Mouse (Mus musculus) stomach, embryonic 14.5 days (tissue): ENCODE results near the gene Klk9. TPM values are rescaled to one million over a fixed set of nuclear protein-coding genes. Genes with fewer than 3 reads are reported as not detected.

Experiments used
- ATAC-seq: fragments of 200-750 bp; cut with Nextera tagmentation; 2 replicates; pipeline ENCODE4 v1.8.0; 2017; ENCODE audit warnings: low read depth, moderate TSS enrichment; ENCODE audit not compliant: insufficient number of reproducible peaks, insufficient read depth, low FRiP score
- H3K27ac ChIP-seq: fragments of 300-500 bp; sonication (generic); 2 replicates; pipeline ENCODE4 v1.5.1; 2014; ENCODE audit warnings: mild to moderate bottlenecking, low read length, moderate library complexity, mixed read lengths
- H3K27me3 ChIP-seq: fragments of 300-500 bp; sonication (generic); 2 replicates; pipeline ENCODE4 v1.6.1; 2014; ENCODE audit warnings: low read length, control low read depth, mixed read lengths; ENCODE audit not compliant: control insufficient read depth, insufficient read depth
- H3K36me3 ChIP-seq: fragments of 300-500 bp; sonication (generic); 2 replicates; pipeline ENCODE4 v1.6.1; 2014; ENCODE audit warnings: mild to moderate bottlenecking, control low read depth, low read length, moderate library complexity, mixed read lengths; ENCODE audit not compliant: control insufficient read depth, insufficient read depth
- H3K4me1 ChIP-seq: fragments of 300-500 bp; sonication (generic); 2 replicates; pipeline ENCODE4 v1.6.1; 2014; ENCODE audit warnings: low read length, control low read depth, mixed read lengths; ENCODE audit not compliant: control insufficient read depth, insufficient read depth
- H3K4me2 ChIP-seq: fragments of 300-500 bp; sonication (generic); replicated peaks from 2 replicates; pipeline ENCODE4 v1.6.1; 2014; ENCODE audit warnings: low read depth, low read length, control low read depth
- H3K4me3 ChIP-seq: fragments of 300-500 bp; sonication (generic); 2 replicates; pipeline ENCODE4 v1.5.1; 2014; ENCODE audit warnings: low read depth, low read length, control low read depth
- H3K9ac ChIP-seq: fragments of 300-500 bp; sonication (generic); replicated peaks from 2 replicates; pipeline ENCODE4 v1.6.1; 2014; ENCODE audit warnings: low read depth, mild to moderate bottlenecking, control low read depth, low read length, moderate library complexity, mixed read lengths
- H3K9me3 ChIP-seq: fragments of 300-500 bp; sonication (generic); 2 replicates; pipeline ENCODE4 v1.6.1; 2016; ENCODE audit warnings: low read depth, low read length, control low read depth; ENCODE audit not compliant: control insufficient read depth
- WGBS: fragments of 180-500 bp; shearing (Covaris S2); extraction: QIAGEN DNeasy Blood & Tissue Kit; methylation state at CpG from one replicate; pipeline ENCODE4 v1.1.7; 2014; 5-methylcytosine and 5-hydroxymethylcytosine counted together
- polyA plus RNA-seq: library from polyadenylated mRNA; unstranded; fragments of >200 nt; fragmentation: Nextera tagmentation; extraction: Ambion mirVana; gene quantifications from 2 replicates; pipeline ENCODE4 v1.2.1, GENCODE M21; 2014

Gene Klk9
- polyA plus RNA-seq, 1 experiment from 2014 or later, result not detected

- Histone ChIP-seq H3K27me3 (0 out of 2 replicates have a peak, but pooled peaks cover 3% of the 10 kb centered on the region), H3K4me2 (no peak overlapping the region), H3K4me3 (no peak overlapping the region), H3K27ac (no peak overlapping the region), H3K4me1 (peaks cover 4% of the 10 kb centered on the region; the same call in 1 of the 2 replicates), H3K9me3 (no peaks in the 10 kb centered on the region), H3K36me3 (no peaks in the 10 kb centered on the region), H3K9ac (no peak overlapping the region)
- no peak for ATAC-seq
- WGBS, result 76% methylated on average over 7 of the region's 7 CpGs
Observed at GRCm38 (mm10) chr7:43799876-43800275, 8.2 kb downstream of the Klk9 start.

GRCm38 (mm10) chr7:43810994-43811393 lies 19.3 kb downstream of the Klk9 start, which contains the start of gene Klk7:
TSS of gene Klk7 (plus strand) at chr7:43811294.
- ATAC-seq, result no peak
- Histone ChIP-seq H3K4me3 (no peak within 1 kb of the TSS), H3K9ac (no peak within 1 kb of the TSS), H3K27ac (no peak within 1 kb of the TSS), H3K4me1 (no peaks in the 10 kb centered on the region), H3K27me3 (no peaks in the 10 kb centered on the region), H3K4me2 (no peak within 1 kb of the TSS), H3K36me3 (no peaks in the 10 kb centered on the region), H3K9me3 (no peaks in the 10 kb centered on the region)
- 42% methylated on average over 5 of the region's 5 CpGs for WGBS

- H3K36me3 ChIP-seq, result no peaks in the 10 kb centered on the region
- H3K4me3 ChIP-seq, result no peak overlapping the region
- 89% methylated on average over 7 of the region's 7 CpGs for WGBS
- no peaks in the 10 kb centered on the region for H3K9me3 ChIP-seq
- no peak overlapping the region for H3K9ac ChIP-seq
- H3K4me1 ChIP-seq, result no peaks in the 10 kb centered on the region
- no peaks in the 10 kb centered on the region for H3K27me3 ChIP-seq
- no peak for ATAC-seq
- H3K4me2 ChIP-seq, result no peak overlapping the region
- no peak overlapping the region for H3K27ac ChIP-seq
Observed at GRCm38 (mm10) chr7:43815211-43815610, 23.5 kb downstream of the Klk9 start.

GRCm38 (mm10) chr7:43816746-43817145 lies 25.1 kb downstream of the Klk9 start:
- Histone ChIP-seq H3K36me3 (no peaks in the 10 kb centered on the region), H3K9me3 (no peaks in the 10 kb centered on the region), H3K4me3 (no peak overlapping the region), H3K9ac (no peak overlapping the region), H3K4me2 (no peak overlapping the region), H3K4me1 (no peaks in the 10 kb centered on the region), H3K27ac (no peak overlapping the region), H3K27me3 (no peaks in the 10 kb centered on the region)
- no peak for ATAC-seq

- Histone ChIP-seq H3K9ac (no peak overlapping the region), H3K27ac (no peak overlapping the region), H3K4me1 (no peaks in the 10 kb centered on the region), H3K4me3 (no peak overlapping the region), H3K27me3 (no peaks in the 10 kb centered on the region), H3K9me3 (no peaks in the 10 kb centered on the region), H3K4me2 (no peak overlapping the region), H3K36me3 (no peaks in the 10 kb centered on the region)
- no peak for ATAC-seq
- 79% methylated on average over 7 of the region's 7 CpGs for WGBS
Observed at GRCm38 (mm10) chr7:43821581-43821980, 29.9 kb downstream of the Klk9 start.

- no peak for ATAC-seq
- WGBS, result 72% methylated on average over 10 of the region's 10 CpGs
- Histone ChIP-seq H3K9ac (no peak within 1 kb of the TSS), H3K36me3 (no peaks in the 10 kb centered on the region), H3K4me2 (no peak within 1 kb of the TSS), H3K27ac (no peak within 1 kb of the TSS), H3K27me3 (no peaks in the 10 kb centered on the region), H3K4me3 (no peak within 1 kb of the TSS), H3K4me1 (no peaks in the 10 kb centered on the region), H3K9me3 (no peaks in the 10 kb centered on the region)
Observed at GRCm38 (mm10) chr7:43824199-43824598, 32.5 kb downstream of the Klk9 start, which contains the start of gene Klk6. TSS of gene Klk6 (plus strand) at chr7:43824499.

GRCm38 (mm10) chr7:43826056-43826455 lies 34.4 kb downstream of the Klk9 start:
- H3K4me1 ChIP-seq, result no peaks in the 10 kb centered on the region
- H3K4me3 ChIP-seq, result no peak overlapping the region
- no peak overlapping the region for H3K4me2 ChIP-seq
- H3K27ac ChIP-seq, result no peak overlapping the region
- no peak overlapping the region for H3K9ac ChIP-seq
- no peak for ATAC-seq
- H3K27me3 ChIP-seq, result no peaks in the 10 kb centered on the region
- WGBS, result 80% methylated on average over 5 of the region's 5 CpGs
- H3K9me3 ChIP-seq, result no peaks in the 10 kb centered on the region
- H3K36me3 ChIP-seq, result no peaks in the 10 kb centered on the region

- no peaks in the 10 kb centered on the region for H3K9me3 ChIP-seq
- no peak for ATAC-seq
- H3K4me3 ChIP-seq, result no peak overlapping the region
- H3K27me3 ChIP-seq, result no peaks in the 10 kb centered on the region
- no peak overlapping the region for H3K27ac ChIP-seq
- no peaks in the 10 kb centered on the region for H3K36me3 ChIP-seq
- H3K9ac ChIP-seq, result no peak overlapping the region
- H3K4me2 ChIP-seq, result no peak overlapping the region
- H3K4me1 ChIP-seq, result no peaks in the 10 kb centered on the region
- 72% methylated on average over 4 of the region's 4 CpGs for WGBS
Observed at GRCm38 (mm10) chr7:43827706-43828105, 36.0 kb downstream of the Klk9 start.

- Histone ChIP-seq H3K9ac (no peak overlapping the region), H3K4me2 (no peak overlapping the region), H3K9me3 (no peaks in the 10 kb centered on the region), H3K27me3 (no peaks in the 10 kb centered on the region), H3K4me3 (no peak overlapping the region), H3K27ac (no peak overlapping the region), H3K36me3 (no peaks in the 10 kb centered on the region), H3K4me1 (no peaks in the 10 kb centered on the region)
- 89% methylated on average over 8 of the region's 8 CpGs for WGBS
- ATAC-seq, result no peak
Observed at GRCm38 (mm10) chr7:43829006-43829405, 37.3 kb downstream of the Klk9 start.
